Mouse (Mus musculus) leukemia stem cell, adult 10-12 weeks (primary cell): Measurements from ENCODE around the gene Ip6k2. TPM values are rescaled to one million over a fixed set of nuclear protein-coding genes. Genes with fewer than 3 reads are reported as not detected.

Experiments
- polyA plus RNA-seq: library from polyadenylated mRNA; stranded (reverse); fragments of >175 nt; gene quantifications from 2 replicates; pipeline ENCODE4 v1.2.3, GENCODE M21; 2012; ENCODE audit warnings: low replicate concordance

Ip6k2 gene
- polyA plus RNA-seq, result 20.1 and 24.8 TPM in 2 replicates

DNA sequence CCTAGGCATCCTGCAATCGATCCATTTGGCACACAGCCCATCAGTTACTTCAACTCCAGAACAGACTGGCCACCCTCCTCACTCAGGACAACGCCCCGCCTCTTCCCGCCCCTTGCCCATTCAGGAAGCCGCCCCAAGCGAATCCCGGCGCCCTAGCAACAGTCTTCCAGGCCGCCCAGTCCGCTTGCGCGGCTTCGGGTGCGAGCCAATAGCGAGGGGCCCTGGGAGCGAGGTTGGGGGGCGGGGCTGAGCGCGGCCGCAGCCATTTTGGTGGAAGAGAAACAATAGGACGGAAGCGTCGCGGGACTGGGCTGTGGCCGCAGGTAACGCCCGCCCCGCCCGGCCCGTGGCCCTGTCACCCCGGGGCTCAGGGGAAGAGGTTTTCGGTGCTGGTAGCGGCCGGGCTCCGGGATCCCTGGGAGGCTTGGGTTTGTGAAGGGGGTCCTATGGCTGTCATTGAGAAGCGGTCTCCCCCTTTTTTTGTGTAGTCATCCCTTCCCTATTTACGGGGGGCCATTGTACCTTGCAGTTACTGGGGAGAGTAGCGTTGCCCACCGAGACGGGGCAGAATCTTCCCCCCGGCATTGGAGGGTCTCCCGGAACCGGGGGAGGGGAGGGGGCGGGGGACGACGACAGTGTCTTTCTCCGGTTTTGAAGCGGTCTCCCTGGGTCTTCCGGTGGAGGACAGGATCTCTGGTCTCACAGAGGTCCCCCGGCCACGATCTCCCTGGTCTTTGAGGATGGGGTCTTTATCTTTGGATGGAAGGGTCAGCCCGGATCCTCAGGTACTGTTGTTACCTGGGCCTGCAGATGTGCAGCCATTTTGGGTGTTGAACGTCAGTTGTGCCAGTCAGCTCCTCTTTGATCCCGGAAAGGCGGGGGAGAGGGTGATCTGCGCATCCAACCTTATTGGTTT is at the start of gene Ip6k2:
Gene Ip6k2, plus strand, starts transcription at position 249 of the 916 bp plus-strand sequence.

DNA sequence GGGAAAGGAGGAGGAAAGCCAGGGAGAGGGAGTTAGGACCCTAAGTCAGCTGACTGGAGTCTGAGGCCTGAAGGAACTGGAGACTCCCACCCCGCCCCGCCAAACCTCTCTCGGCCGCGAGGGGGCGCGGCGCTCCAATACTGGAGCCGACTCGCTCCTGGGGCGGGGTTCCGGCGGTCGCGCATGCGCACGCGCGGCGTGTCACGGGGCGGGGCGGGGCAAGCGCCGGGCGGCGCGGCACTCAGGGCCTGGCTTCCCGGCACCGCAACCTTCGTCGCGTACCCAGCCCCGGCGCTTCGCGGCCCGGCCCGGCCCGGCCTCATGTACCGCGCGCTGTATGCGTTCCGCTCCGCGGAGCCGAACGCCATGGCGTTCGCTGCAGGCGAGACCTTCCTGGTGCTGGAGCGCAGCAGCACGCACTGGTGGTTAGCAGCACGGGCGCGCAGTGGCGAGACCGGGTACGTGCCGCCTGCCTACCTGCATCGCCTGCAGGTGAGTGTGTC is 24.6 kb downstream of the Ip6k2 start, which contains the start of gene Nckipsd:
Gene Nckipsd, plus strand, starts transcription at position 206 of the 503 bp plus-strand sequence.

DNA sequence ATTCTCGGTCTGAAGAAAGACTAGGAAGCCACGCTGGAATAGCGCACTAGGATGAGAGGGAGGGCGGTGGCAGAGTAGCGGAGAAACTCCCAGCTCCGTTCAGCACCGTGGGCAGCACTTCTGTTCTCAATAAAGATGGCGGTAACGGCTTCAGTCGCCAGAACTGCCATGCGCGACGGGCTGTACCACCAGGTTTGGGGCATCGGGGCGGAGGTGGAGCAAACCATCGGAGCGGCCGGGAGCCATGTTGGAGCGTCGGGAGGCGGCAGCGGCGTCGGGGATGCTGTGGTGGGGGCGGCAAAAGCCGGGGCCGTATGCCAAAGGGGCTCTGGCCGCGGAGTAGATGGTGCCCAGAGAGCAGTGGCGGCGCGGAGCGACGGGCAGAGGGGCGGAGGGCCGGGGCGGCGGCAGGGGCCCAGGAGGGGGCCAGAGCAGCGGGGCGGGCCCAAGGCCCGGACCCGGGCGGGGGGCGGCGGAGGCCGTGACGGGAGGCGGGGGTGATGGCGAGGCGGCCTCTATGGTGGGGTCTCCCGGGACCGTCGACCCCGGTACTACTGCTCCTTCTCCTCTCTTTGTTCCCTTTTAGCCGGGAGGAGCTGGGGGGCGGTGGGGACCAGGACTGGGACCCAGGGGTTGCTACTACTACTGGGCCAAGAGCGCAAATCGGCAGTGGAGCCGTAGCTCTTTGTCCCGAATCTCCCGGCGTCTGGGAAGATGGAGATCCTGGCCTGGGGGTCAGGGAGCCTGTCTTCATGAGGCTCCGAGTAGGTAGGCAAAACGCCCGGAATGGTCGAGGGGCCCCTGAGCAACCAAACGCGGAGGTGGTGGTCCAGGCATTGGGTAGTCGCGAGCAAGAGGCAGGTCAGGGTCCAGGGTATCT is 42.5 kb downstream of the Ip6k2 start, which contains the start of gene Celsr3:
Gene Celsr3, plus strand, starts transcription at position 501 of the 880 bp plus-strand sequence.

DNA sequence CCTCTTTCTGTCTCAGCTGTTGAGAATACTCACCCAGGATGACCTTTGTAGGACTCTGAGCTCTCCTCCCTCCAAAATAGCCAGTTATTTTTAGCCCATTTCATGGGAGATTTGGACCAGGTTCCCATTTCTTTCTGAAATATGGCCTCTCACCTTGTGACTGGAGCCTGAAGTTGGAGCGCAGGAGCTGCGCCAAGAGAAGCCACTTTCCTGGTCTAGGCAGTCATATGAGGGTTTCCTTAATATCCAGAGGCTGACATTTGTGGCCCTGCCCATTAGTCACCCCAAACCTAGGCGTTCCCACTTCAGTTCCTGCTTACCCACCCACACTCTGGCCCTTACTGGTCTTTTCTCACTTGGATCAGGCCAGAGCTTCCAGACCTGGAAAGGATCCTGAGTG is 69.4 kb downstream of the Ip6k2 start, which contains the start of gene Slc26a6:
Gene Slc26a6, plus strand, starts transcription at position 308 of the 400 bp plus-strand sequence.

Other genes with a start within 250 kb of the Ip6k2 start
- 46.8 and 263 TPM in 2 replicates for gene Impdh2, start 223.5 kb upstream of the Ip6k2 start, polyA plus RNA-seq
- gene Ndufaf3, start 216.4 kb upstream of the Ip6k2 start, polyA plus RNA-seq, result 5.1 and 19.2 TPM in 2 replicates
- 182 and 245 TPM in 2 replicates for gene Dalrd3, start 213.9 kb upstream of the Ip6k2 start, polyA plus RNA-seq
- gene Wdr6, start 205.1 kb upstream of the Ip6k2 start, polyA plus RNA-seq, result 5.5 and 18.8 TPM in 2 replicates
- gene P4htm, start 186.1 kb upstream of the Ip6k2 start, polyA plus RNA-seq, result 1.8 and 2.9 TPM in 2 replicates
- gene Arih2, start 134.4 kb upstream of the Ip6k2 start, polyA plus RNA-seq, result 99.5 and 180 TPM in 2 replicates
- 1.6 and 2.5 TPM in 2 replicates for gene Slc25a20, start 121.7 kb upstream of the Ip6k2 start, polyA plus RNA-seq
- gene Prkar2a, start 94.5 kb upstream of the Ip6k2 start, polyA plus RNA-seq, result 15.9 and 24.3 TPM in 2 replicates
- gene Nckipsd, start 24.6 kb downstream of the Ip6k2 start, polyA plus RNA-seq, result 7.7 and 13.2 TPM in 2 replicates
- 0.09 and 0.69 TPM in 2 replicates for gene Celsr3, start 42.5 kb downstream of the Ip6k2 start, polyA plus RNA-seq
- gene Slc26a6, start 69.5 kb downstream of the Ip6k2 start, polyA plus RNA-seq, result 5.3 and 8.4 TPM in 2 replicates
- not detected in 2 replicates for gene Tmem89, start 130.8 kb downstream of the Ip6k2 start, polyA plus RNA-seq
- 422 and 705 TPM in 2 replicates for gene Uqcrc1, start 152.8 kb downstream of the Ip6k2 start, polyA plus RNA-seq
- gene Col7a1, start 169.8 kb downstream of the Ip6k2 start, polyA plus RNA-seq, result 1.0 and 1.1 TPM in 2 replicates
- gene Ucn2, start 202.2 kb downstream of the Ip6k2 start, polyA plus RNA-seq, result not detected in 2 replicates
- 1.0 and 2.1 TPM in 2 replicates for gene Pfkfb4, start 208.0 kb downstream of the Ip6k2 start, polyA plus RNA-seq